In genomic region chr9:37616770-37617169, GRCm38 (mm10) we compare ENCODE assay signal across 8 mouse cellular contexts. TPM values are rescaled to one million over a fixed set of nuclear protein-coding genes. Genes with fewer than 3 reads are reported as not detected.
DNase-seq lines count a peak whose midpoint lies in the region; ATAC-seq lines count a peak whose summit lies in the region.

No protein-coding gene starts in this region.

- no peaks in the 10 kb centered on the region for H3K27me3 ChIP-seq in hindbrain, embryonic 11.5 days (ENCODE audit: control insufficient read depth, insufficient read depth, low read length)
- H3K27me3 ChIP-seq in hindbrain, embryonic 16.5 days (replicated peaks; ENCODE audit: control insufficient read depth, insufficient read depth, low read length): no peaks in the 10 kb centered on the region
- H3K27me3 ChIP-seq in forebrain, embryonic 12.5 days: no peaks in the 10 kb centered on the region

- ATAC-seq in hindbrain, embryonic 11.5 days (ENCODE audit: low FRiP score): no peak
- no peak for ATAC-seq in hindbrain, embryonic 16.5 days
- ATAC-seq in frontal cortex, adult (ENCODE audit: low TSS enrichment): no peak
- no peak for ATAC-seq in forebrain, embryonic 12.5 days (ENCODE audit: low FRiP score)

- no peaks in the 10 kb centered on the region for H3K9me3 ChIP-seq in hindbrain, embryonic 11.5 days (ENCODE audit: control insufficient read depth, low read length)
- no peaks in the 10 kb centered on the region for H3K9me3 ChIP-seq in hindbrain, embryonic 16.5 days (ENCODE audit: control insufficient read depth, low read length)
- no peaks in the 10 kb centered on the region for H3K9me3 ChIP-seq in forebrain, embryonic 12.5 days

- peak; percentile 50 for DNase-seq in hindbrain, embryonic 11.5 days (ENCODE audit: low spot score)
- peak; percentile 64 for DNase-seq in A20 (ENCODE audit: low read depth, low spot score)
- DNase-seq in Muller cell, postnatal 12 days (ENCODE audit: inconsistent ontology term): peak; percentile 21
- peak; percentile 45 for DNase-seq in embryo, embryonic 9.5 days (ENCODE audit: extremely low spot score)
- peak; percentile 77 for DNase-seq in lung, postnatal 36 days

- H3K27ac ChIP-seq in hindbrain, embryonic 11.5 days (ENCODE audit: low read depth, low read length): no peak overlapping the region
- H3K27ac ChIP-seq in hindbrain, embryonic 16.5 days (ENCODE audit: low read depth, low read length): no peak overlapping the region
- H3K27ac ChIP-seq in forebrain, embryonic 12.5 days: no peak overlapping the region

- H3K4me1 ChIP-seq in hindbrain, embryonic 11.5 days (replicated peaks; ENCODE audit: control insufficient read depth, insufficient read depth, low read length): no peaks in the 10 kb centered on the region
- H3K4me1 ChIP-seq in hindbrain, embryonic 16.5 days (ENCODE audit: control insufficient read depth, insufficient read depth, low read depth, low read length): peaks cover 6% of the 10 kb centered on the region
- peaks cover 9% of the 10 kb centered on the region for H3K4me1 ChIP-seq in forebrain, embryonic 12.5 days

- 54% methylated on average over 2 of the region's 2 CpGs for WGBS in hindbrain, embryonic 11.5 days
- WGBS in hindbrain, embryonic 16.5 days: 56% methylated on average over 2 of the region's 2 CpGs
- 67% methylated on average over 2 of the region's 2 CpGs for WGBS in forebrain, embryonic 12.5 days

- H3K36me3 ChIP-seq in hindbrain, embryonic 11.5 days (ENCODE audit: control insufficient read depth, insufficient read depth, low read length): no peaks in the 10 kb centered on the region
- H3K36me3 ChIP-seq in hindbrain, embryonic 16.5 days (ENCODE audit: control insufficient read depth, insufficient read depth, low read length): no peaks in the 10 kb centered on the region
- no peaks in the 10 kb centered on the region for H3K36me3 ChIP-seq in forebrain, embryonic 12.5 days (replicated peaks)

- H3K4me3 ChIP-seq in hindbrain, embryonic 11.5 days (ENCODE audit: low read depth, low read length): no peak overlapping the region
- H3K4me3 ChIP-seq in hindbrain, embryonic 16.5 days (ENCODE audit: low read length): no peak overlapping the region
- no peak overlapping the region for H3K4me3 ChIP-seq in forebrain, embryonic 12.5 days (replicated peaks)

- no peak overlapping the region for H3K9ac ChIP-seq in hindbrain, embryonic 11.5 days (ENCODE audit: low read depth, low read length)
- no peak overlapping the region for H3K9ac ChIP-seq in hindbrain, embryonic 16.5 days (ENCODE audit: low read depth, low read length)
- no peak overlapping the region for H3K9ac ChIP-seq in forebrain, embryonic 12.5 days

- H3K4me2 ChIP-seq in hindbrain, embryonic 11.5 days (replicated peaks; ENCODE audit: low read depth, low read length): no peak overlapping the region
- no peak overlapping the region for H3K4me2 ChIP-seq in hindbrain, embryonic 16.5 days (ENCODE audit: low read length)
- no peak overlapping the region for H3K4me2 ChIP-seq in forebrain, embryonic 12.5 days

RNA-seq across cellular contexts. Expression of gene Spa17, which starts 3.2 kb away (rescaled TPM):
- polyA plus RNA-seq in hindbrain, embryonic 11.5 days (2014; fragmentation: Nextera tagmentation; extraction: Ambion mirVana): 19.8 and 22.2 TPM in 2 replicates
- 7.6 and 9.6 TPM in 2 replicates for polyA plus RNA-seq in hindbrain, embryonic 16.5 days (2015; fragmentation: Nextera tagmentation; extraction: Ambion mirVana)
- polyA plus RNA-seq in forebrain, embryonic 12.5 days (2016; fragmentation: Nextera tagmentation; extraction: Ambion mirVana): 18.9 and 21.2 TPM in 2 replicates

RNA-seq across cellular contexts. Expression of gene Tbrg1, which starts 40.3 kb away (rescaled TPM):
- polyA plus RNA-seq in hindbrain, embryonic 11.5 days (2014; fragmentation: Nextera tagmentation; extraction: Ambion mirVana): 142 and 151 TPM in 2 replicates
- polyA plus RNA-seq in hindbrain, embryonic 16.5 days (2015; fragmentation: Nextera tagmentation; extraction: Ambion mirVana): 87.1 and 89.2 TPM in 2 replicates
- polyA plus RNA-seq in forebrain, embryonic 12.5 days (2016; fragmentation: Nextera tagmentation; extraction: Ambion mirVana): 109 and 114 TPM in 2 replicates

RNA-seq across cellular contexts. Expression of gene Panx3, which starts 52.3 kb away (rescaled TPM):
- 0.07 and 0.28 TPM in 2 replicates for polyA plus RNA-seq in hindbrain, embryonic 11.5 days (2014; fragmentation: Nextera tagmentation; extraction: Ambion mirVana)
- polyA plus RNA-seq in hindbrain, embryonic 16.5 days (2015; fragmentation: Nextera tagmentation; extraction: Ambion mirVana): 0.15 and 0.51 TPM in 2 replicates
- 0.19 TPM in 2 replicates for polyA plus RNA-seq in forebrain, embryonic 12.5 days (2016; fragmentation: Nextera tagmentation; extraction: Ambion mirVana)

Comparison
In these comparisons a context has a peak if more than half of its experiments do, and no peak if none do; other contexts are left out.
1. DNase-seq: peak in every context shown above with its lines; median percentile 77 in lung, postnatal 36 days; 64 in A20; 50 in hindbrain, embryonic 11.5 days; 45 in embryo, embryonic 9.5 days; 21 in Muller cell, postnatal 12 days.